Mouse (Mus musculus): ENCODE measurements around the gene Gnai2.
A peak's percentile ranks its signal among the peaks of the same experiment; 100 is the strongest.

Gene Gnai2

GRCm38 (mm10) chr9:107608741-107609432, 26.3 kb downstream of the Gnai2 start, which contains the start of gene Sema3b:
Sema3b (minus strand) TSS chr9:107609229.
- DNase-seq, result peak; percentile 52 to 70

GRCm38 (mm10) chr9:107607653-107608245, 27.4 kb downstream of the Gnai2 start:
- DNase-seq, result no peak

GRCm38 (mm10) chr9:107607036-107607435, 28.1 kb downstream of the Gnai2 start:
- DNase-seq, result peak in 1 of 2 experiments; percentile 57

GRCm38 (mm10) chr9:107606591-107606990, 28.6 kb downstream of the Gnai2 start:
- peak; percentile 67 to 79 for DNase-seq

- DNase-seq, result peak; percentile 66 to 81
Observed at GRCm38 (mm10) chr9:107605041-107605661, 30.0 kb downstream of the Gnai2 start.

GRCm38 (mm10) chr9:107603251-107603650, 31.9 kb downstream of the Gnai2 start:
- no peak for DNase-seq

- DNase-seq, result peak; percentile 96 to 99
Observed at GRCm38 (mm10) chr9:107602068-107602648, 33.0 kb downstream of the Gnai2 start.

- DNase-seq, result no peak
Observed at GRCm38 (mm10) chr9:107601275-107601674, 33.9 kb downstream of the Gnai2 start.

GRCm38 (mm10) chr9:107600745-107601144, 34.4 kb downstream of the Gnai2 start:
- peak; percentile 47 to 53 for DNase-seq

- peak; percentile 62 to 69 for DNase-seq
Observed at GRCm38 (mm10) chr9:107599842-107600241, 35.3 kb downstream of the Gnai2 start.

- DNase-seq, result no peak
Observed at GRCm38 (mm10) chr9:107599433-107599832, 35.7 kb downstream of the Gnai2 start.

- DNase-seq, result no peak
Observed at GRCm38 (mm10) chr9:107598385-107598784, 36.8 kb downstream of the Gnai2 start.

GRCm38 (mm10) chr9:107596619-107597569, 38.3 kb downstream of the Gnai2 start:
- no peak for DNase-seq

GRCm38 (mm10) chr9:107594281-107595062, 40.7 kb downstream of the Gnai2 start:
- DNase-seq, result no peak

- DNase-seq, result no peak
Observed at GRCm38 (mm10) chr9:107593101-107593976, 41.8 kb downstream of the Gnai2 start.

GRCm38 (mm10) chr9:107590773-107591060, 44.5 kb downstream of the Gnai2 start:
- no peak for DNase-seq

GRCm38 (mm10) chr9:107590058-107590772, 45.0 kb downstream of the Gnai2 start:
- peak in 1 of 2 experiments; percentile 49 for DNase-seq

GRCm38 (mm10) chr9:107587833-107588639, 47.1 kb downstream of the Gnai2 start:
- DNase-seq, result peak; percentile 60 to 76
